Mouse (Mus musculus) kidney, postnatal 0 days (tissue): ENCODE data around the gene Dbp. TPM values are rescaled to one million over a fixed set of nuclear protein-coding genes. Genes with fewer than 3 reads are reported as not detected.

Source experiments
- ATAC-seq: fragments of 200-750 bp; cut with Nextera tagmentation; replicated peaks from 2 replicates; pipeline ENCODE4 v1.8.0; 2017; ENCODE audit warnings: low read depth, moderate number of reproducible peaks, moderate TSS enrichment, moderate library complexity; ENCODE audit not compliant: low FRiP score
- DNase-seq: peaks from one replicate; pipeline ENCODE4 v3.0.0-alpha.2; 2016; ENCODE audit warnings: low spot score
- H3K27ac ChIP-seq: fragments of 300-500 bp; sonication (generic); 2 replicates; pipeline ENCODE4 v1.5.1; 2014; ENCODE audit warnings: mild to moderate bottlenecking
- H3K27me3 ChIP-seq: fragments of 300-500 bp; sonication (generic); 2 replicates; pipeline ENCODE4 v1.6.1; 2014; ENCODE audit warnings: low read length, mixed read lengths; ENCODE audit not compliant: insufficient read depth
- H3K36me3 ChIP-seq: fragments of 300-500 bp; sonication (generic); 2 replicates; pipeline ENCODE4 v1.6.1; 2014; ENCODE audit warnings: low read length, mixed read lengths; ENCODE audit not compliant: insufficient read depth
- H3K4me1 ChIP-seq: fragments of 300-500 bp; sonication (generic); replicated peaks from 2 replicates; pipeline ENCODE4 v1.6.1; 2014; ENCODE audit warnings: antibody characterized with exemption, low read length, mixed read lengths; ENCODE audit not compliant: insufficient read depth
- H3K4me2 ChIP-seq: fragments of 300-500 bp; sonication (generic); 2 replicates; pipeline ENCODE4 v1.6.1; 2014; ENCODE audit warnings: mild to moderate bottlenecking, low read length, moderate library complexity, mixed read lengths
- H3K4me3 ChIP-seq: fragments of 300-500 bp; sonication (generic); replicated peaks from 2 replicates; pipeline ENCODE4 v1.5.1; 2014; ENCODE audit warnings: low read depth, low read length
- H3K9ac ChIP-seq: fragments of 300-500 bp; sonication (generic); 2 replicates; pipeline ENCODE4 v1.6.1; 2014; ENCODE audit warnings: low read depth, low read length
- H3K9me3 ChIP-seq: fragments of 300-500 bp; sonication (generic); replicated peaks from 2 replicates; pipeline ENCODE4 v1.6.1; 2016; ENCODE audit warnings: low read length, inconsistent platforms, mixed read lengths
- CTCF ChIP-seq: IDR thresholded peaks from 2 replicates; pipeline ENCODE4 v1.5.1; 2016; ENCODE audit warnings: antibody characterized with exemption, low read depth, mild to moderate bottlenecking, moderate library complexity
- WGBS: fragments of 180-500 bp; shearing (Covaris S2); extraction: QIAGEN DNeasy Blood & Tissue Kit; methylation state at CpG from one replicate; pipeline ENCODE4 v1.1.7; 2014; 5-methylcytosine and 5-hydroxymethylcytosine counted together
- polyA plus RNA-seq: library from polyadenylated mRNA; unstranded; fragments of >200 nt; fragmentation: Nextera tagmentation; extraction: Ambion mirVana; gene quantifications from 2 replicates; pipeline ENCODE4 v1.2.1, GENCODE M21; 2015

Dbp gene
- polyA plus RNA-seq, 1 experiment from 2014 or later, result 8.4 TPM

GRCm38 (mm10) chr7:45720413-45721233 lies 15.7 kb downstream of the Dbp start, which contains the start of gene Fam83e:
Gene Fam83e, plus strand, starts transcription at chr7:45721212.
- Histone ChIP-seq H3K27me3 (no peaks in the 10 kb centered on the region), H3K9me3 (no peaks in the 10 kb centered on the region), H3K4me1 (peaks cover 19% of the 10 kb centered on the region), H3K27ac (no peak within 1 kb of the TSS), H3K36me3 (peaks cover 35% of the 10 kb centered on the region; the same call in 1 of the 2 replicates), H3K9ac (0 out of 2 replicates have a peak within 1 kb of the TSS, but pooled peaks have one; percentile 27), H3K4me3 (no peak within 1 kb of the TSS), H3K4me2 (0 out of 2 replicates have a peak within 1 kb of the TSS, but pooled peaks have one; percentile 86)
- WGBS, result 75% methylated on average over 14 of the region's 14 CpGs
- no peak for DNase-seq
- TF ChIP-seq CTCF, result peak; percentile 38; the same call in 1 of the 2 replicates
- 0 out of 2 replicates have a peak, but pooled peaks have one; percentile 5 for ATAC-seq

DNA sequence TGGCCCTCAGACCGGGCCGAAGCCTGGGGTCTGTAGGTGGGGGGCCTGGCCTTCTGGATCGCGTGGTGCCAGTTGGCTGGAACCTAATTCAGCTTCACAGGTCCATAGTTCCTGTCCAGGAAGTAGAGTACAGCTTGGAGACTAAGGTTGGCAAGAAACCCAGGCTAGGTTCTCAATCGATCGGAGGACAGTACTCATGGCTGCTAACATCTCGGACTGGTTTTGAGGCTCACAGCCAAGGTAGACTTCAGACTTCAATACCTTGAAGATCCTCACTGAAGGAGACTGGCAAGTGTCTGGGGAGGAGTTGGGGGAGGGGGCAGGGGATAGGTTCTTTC lies 16.3 kb downstream of the Dbp start:
- TF ChIP-seq CTCF, result no peak
- peaks cover 40% of the 10 kb centered on the region; the same call in 1 of the 2 replicates for H3K36me3 ChIP-seq
- no peak overlapping the region for H3K4me3 ChIP-seq
- no peak overlapping the region for H3K9ac ChIP-seq
- no peak overlapping the region for H3K4me2 ChIP-seq
- H3K27me3 ChIP-seq, result no peaks in the 10 kb centered on the region
- no peaks in the 10 kb centered on the region for H3K9me3 ChIP-seq
- 72% methylated on average over 7 of the region's 7 CpGs for WGBS
- no peak overlapping the region for H3K27ac ChIP-seq
- peaks cover 14% of the 10 kb centered on the region for H3K4me1 ChIP-seq
- no peak for DNase-seq
- no peak for ATAC-seq

- DNase-seq (no peak), ATAC-seq (no peak)
- no peaks in the 10 kb centered on the region for H3K9me3 ChIP-seq
- no peak overlapping the region for H3K27ac ChIP-seq
- no peak overlapping the region for H3K4me2 ChIP-seq
- 60% methylated on average over 13 of the region's 13 CpGs for WGBS
- H3K27me3 ChIP-seq, result no peaks in the 10 kb centered on the region
- peaks cover 8% of the 10 kb centered on the region for H3K4me1 ChIP-seq
- no peak for TF ChIP-seq CTCF
- H3K4me3 ChIP-seq, result no peak overlapping the region
- 0 out of 2 replicates have a peak overlapping the region, but pooled peaks have one; percentile 27 for H3K9ac ChIP-seq
- H3K36me3 ChIP-seq, result peaks cover 42% of the 10 kb centered on the region; the same call in 1 of the 2 replicates
Measured at GRCm38 (mm10) chr7:45721642-45722347, 16.9 kb downstream of the Dbp start.

GRCm38 (mm10) chr7:45722348-45722713 lies 17.4 kb downstream of the Dbp start:
- no peak overlapping the region for H3K4me3 ChIP-seq
- H3K4me2 ChIP-seq, result no peak overlapping the region
- H3K9me3 ChIP-seq, result no peaks in the 10 kb centered on the region
- DNase-seq, result no peak
- peaks cover 42% of the 10 kb centered on the region; the same call in 1 of the 2 replicates for H3K36me3 ChIP-seq
- ATAC-seq, result no peak
- H3K27ac ChIP-seq, result no peak overlapping the region
- H3K9ac ChIP-seq, result 0 out of 2 replicates have a peak overlapping the region, but pooled peaks have one; percentile 27
- TF ChIP-seq CTCF, result no peak
- WGBS, result 50% methylated on average over 13 of the region's 13 CpGs
- no peaks in the 10 kb centered on the region for H3K27me3 ChIP-seq
- H3K4me1 ChIP-seq, result peaks cover 8% of the 10 kb centered on the region

GRCm38 (mm10) chr7:45723301-45723700 lies 18.4 kb downstream of the Dbp start:
- peaks cover 42% of the 10 kb centered on the region; the same call in 1 of the 2 replicates for H3K36me3 ChIP-seq
- DNase-seq, result no peak

GRCm38 (mm10) chr7:45723781-45724180 lies 18.9 kb downstream of the Dbp start:
- DNase-seq (no peak), ATAC-seq (no peak)
- no peak overlapping the region for H3K4me2 ChIP-seq
- no peaks in the 10 kb centered on the region for H3K27me3 ChIP-seq
- peaks cover 8% of the 10 kb centered on the region for H3K4me1 ChIP-seq
- no peak for TF ChIP-seq CTCF
- 87% methylated on average over 14 of the region's 14 CpGs for WGBS
- no peaks in the 10 kb centered on the region for H3K9me3 ChIP-seq
- no peak overlapping the region for H3K27ac ChIP-seq
- H3K4me3 ChIP-seq, result no peak overlapping the region
- no peak overlapping the region for H3K9ac ChIP-seq
- peaks cover 42% of the 10 kb centered on the region; the same call in 1 of the 2 replicates for H3K36me3 ChIP-seq

More at GRCm38 (mm10) chr7:45723301-45723700, 18.4 kb downstream of the Dbp start:
- WGBS, result 78% methylated on average over 4 of the region's 4 CpGs
- no peak overlapping the region for H3K27ac ChIP-seq
- H3K4me2 ChIP-seq, result no peak overlapping the region
- H3K9me3 ChIP-seq, result no peaks in the 10 kb centered on the region
- H3K4me1 ChIP-seq, result peaks cover 8% of the 10 kb centered on the region
- no peak overlapping the region for H3K4me3 ChIP-seq
- ATAC-seq, result no peak
- H3K9ac ChIP-seq, result no peak overlapping the region
- TF ChIP-seq CTCF, result no peak
- H3K27me3 ChIP-seq, result no peaks in the 10 kb centered on the region
